Mouse (Mus musculus): ENCODE measurements at regions not wholly inside any gene's neighbourhood (a gene's known extent, or its start where the extent isn't known, plus 50 kb on each side); places are given as distances from the start of the nearest gene placed in this dataset.
"Not testable (repeated sequence)": the region's sequence is repeated elsewhere in the genome, so short reads cannot be mapped to it uniquely, and the experiment has no call there.

DNA sequence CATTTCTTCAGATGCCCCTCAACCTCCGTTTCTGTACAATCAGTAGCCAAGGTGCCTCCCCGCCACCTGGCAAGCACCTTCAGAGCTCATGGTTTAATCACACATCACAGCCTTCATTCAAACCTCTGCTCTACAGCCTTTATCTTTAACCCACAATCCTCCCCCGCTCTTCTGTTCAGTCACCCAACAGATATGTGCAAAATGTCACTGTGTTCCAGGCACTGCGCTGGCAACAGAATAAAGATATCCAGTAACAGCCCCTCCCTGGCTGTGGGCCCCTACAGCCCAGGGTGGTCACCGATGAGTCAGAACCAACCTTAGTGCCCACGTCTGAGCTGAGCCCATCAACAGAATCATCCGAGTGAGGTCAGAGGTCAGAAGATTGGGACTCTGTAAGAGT lies 54.3 kb upstream of the Ddr1 start:
- peak; percentile 69 for DNase-seq (ENCODE audit: low spot score)

GRCm38 (mm10) chr17:35759740-35760139 lies 55.3 kb upstream of the Ddr1 start:
- no peak for DNase-seq (ENCODE audit: low spot score)

GRCm38 (mm10) chr17:35762614-35763013 lies 58.2 kb upstream of the Ddr1 start:
- DNase-seq (ENCODE audit: low spot score) = no peak

DNA sequence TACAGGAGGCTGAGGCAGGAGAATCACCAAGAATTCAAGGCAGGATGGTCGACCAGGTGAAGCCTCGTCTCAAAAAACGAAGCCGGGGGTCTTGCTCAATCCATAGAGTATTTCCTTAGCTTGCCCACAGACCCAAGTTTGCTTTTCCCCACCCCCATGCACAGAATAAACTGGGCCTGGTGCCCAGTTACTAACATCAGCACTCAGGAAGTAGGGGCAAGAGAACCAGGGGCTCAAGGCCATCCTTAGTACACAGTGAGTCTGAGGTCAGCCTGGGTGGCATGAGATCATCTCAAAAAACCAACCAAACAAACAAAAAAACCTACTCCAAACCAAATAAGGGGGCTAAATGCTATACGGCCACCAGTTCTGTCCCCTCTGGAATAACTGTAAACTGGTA lies 58.4 kb upstream of the Ier3 start:
- DNase-seq (ENCODE audit: low spot score) = no peak

- no peak for DNase-seq (ENCODE audit: low spot score)
Observed at GRCm38 (mm10) chr17:35763866-35764265, 57.6 kb upstream of the Ier3 start.

- DNase-seq (ENCODE audit: low spot score) = no peak
Observed at GRCm38 (mm10) chr17:35766406-35766805, 55.1 kb upstream of the Ier3 start.

GRCm38 (mm10) chr17:35769175-35769960 lies 52.1 kb upstream of the Ier3 start:
- DNase-seq (ENCODE audit: low spot score) = no peak

- DNase-seq (ENCODE audit: low spot score) = not testable (repeated sequence)
Observed at GRCm38 (mm10) chr17:35769961-35770276, 51.6 kb upstream of the Ier3 start.

DNA sequence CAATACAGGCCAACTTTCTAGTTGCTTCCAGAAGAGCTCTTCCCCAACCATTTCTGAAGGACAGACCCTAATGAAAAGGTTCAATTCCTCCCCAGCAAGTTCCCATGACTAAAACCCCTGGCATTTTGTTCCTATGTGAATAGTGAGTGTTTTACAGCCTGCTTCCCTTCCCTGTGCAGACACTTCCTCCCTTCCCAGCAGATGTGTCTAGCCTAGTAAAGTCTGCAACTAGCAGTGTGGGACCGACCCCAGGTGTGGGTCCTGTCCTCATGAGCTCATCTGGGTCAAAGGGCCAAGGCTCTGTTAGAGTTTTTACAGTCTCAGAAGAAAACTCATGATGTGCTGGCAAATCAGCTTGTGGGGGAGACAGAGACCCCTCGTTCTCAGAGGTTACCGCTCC lies 50.9 kb upstream of the Ier3 start:
- no peak for DNase-seq (ENCODE audit: low spot score)

- no peak for DNase-seq (ENCODE audit: low spot score)
Observed at GRCm38 (mm10) chr17:35771656-35772405, 49.7 kb upstream of the Ier3 start.

Data from c-Kit-positive CD71-positive TER-119-positive erythroid progenitor cells, embryonic 14.5 days (primary cell).